Mouse (Mus musculus) retina, embryonic 14.5 days (tissue): Measurements from ENCODE around the gene Hoxb3.

ENCODE experiments used
- DNase-seq: peaks from one replicate; pipeline ENCODE4 v3.0.0-alpha.2; 2015; ENCODE audit warnings: low spot score

The Hoxb3 gene

GRCm38 (mm10) chr11:96317608-96318367, 5.3 kb upstream of the Hoxb3 start, which contains the start of gene Hoxb4:
Gene Hoxb4 (plus strand): TSS chr11:96318267.
- DNase-seq = no peak

GRCm38 (mm10) chr11:96318368-96319070, 4.6 kb upstream of the Hoxb3 start:
- peak; percentile 66 for DNase-seq

DNA sequence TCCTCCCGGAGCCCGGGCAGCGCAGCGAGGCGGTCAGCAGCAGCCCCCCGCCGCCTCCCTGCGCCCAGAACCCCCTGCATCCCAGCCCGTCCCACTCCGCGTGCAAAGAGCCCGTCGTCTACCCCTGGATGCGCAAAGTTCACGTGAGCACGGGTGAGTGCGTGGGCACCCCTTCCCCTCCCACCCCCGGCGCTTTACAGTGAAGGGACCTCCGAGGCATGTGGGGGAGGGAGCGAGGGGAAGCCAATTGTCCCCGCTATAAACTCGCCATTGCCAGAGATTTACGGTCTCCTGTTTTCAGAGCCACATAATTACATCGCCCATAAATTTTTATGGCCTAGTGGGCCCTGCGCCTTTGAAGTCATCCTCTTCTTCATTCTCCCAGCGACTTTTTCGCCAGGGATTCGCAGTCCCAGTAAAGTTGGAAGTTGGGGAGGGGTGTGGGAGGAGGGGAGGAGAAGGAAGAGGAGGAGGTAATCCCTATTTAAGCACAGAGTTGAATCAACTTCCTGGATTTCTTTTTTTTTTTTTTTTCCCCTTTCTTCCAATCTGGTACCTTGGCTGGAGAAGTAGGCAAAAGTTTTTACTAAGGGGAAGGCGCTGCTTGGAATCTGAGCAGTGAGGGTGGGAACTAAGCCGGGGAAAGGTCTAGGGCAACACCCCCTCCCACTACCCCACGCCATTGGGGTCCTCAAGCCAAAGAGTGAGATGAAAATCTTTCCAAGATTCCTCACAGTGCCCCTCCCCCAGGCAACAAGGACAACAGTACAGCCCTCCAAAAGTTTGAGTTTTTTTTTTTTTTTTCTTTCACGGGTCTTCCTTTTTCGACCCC, 3.8 kb upstream of the Hoxb3 start:
- no peak for DNase-seq

- DNase-seq = no peak
Measured at GRCm38 (mm10) chr11:96319910-96320309, 3.2 kb upstream of the Hoxb3 start.

GRCm38 (mm10) chr11:96320688-96321087, 2.4 kb upstream of the Hoxb3 start:
- DNase-seq = no peak

- no peak for DNase-seq
Measured at GRCm38 (mm10) chr11:96321846-96322245, 1.3 kb upstream of the Hoxb3 start.

- no peak for DNase-seq
Measured at GRCm38 (mm10) chr11:96322738-96323137, 388 bp upstream of the Hoxb3 start.

DNA sequence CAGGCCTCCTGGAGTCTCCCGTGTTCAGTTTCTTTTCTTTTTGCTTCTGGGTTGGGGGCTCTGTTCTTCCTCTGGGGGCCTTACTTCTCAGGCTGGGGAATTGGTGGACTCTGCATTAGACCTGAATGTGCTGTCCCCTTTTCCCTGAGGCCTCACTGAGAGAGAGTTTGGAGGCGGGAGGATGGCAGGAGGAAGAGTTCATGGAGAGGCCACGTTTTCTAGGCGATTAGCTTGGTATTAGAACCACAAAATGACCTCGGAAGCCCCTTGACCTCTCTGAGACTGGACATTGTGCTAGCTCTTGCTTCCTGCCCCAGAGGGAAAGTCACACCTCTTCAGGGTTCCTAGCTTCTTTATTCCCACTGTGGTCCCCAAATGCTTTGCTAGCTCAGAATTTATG, 999 bp downstream of the Hoxb3 start:
- no peak for DNase-seq

DNA sequence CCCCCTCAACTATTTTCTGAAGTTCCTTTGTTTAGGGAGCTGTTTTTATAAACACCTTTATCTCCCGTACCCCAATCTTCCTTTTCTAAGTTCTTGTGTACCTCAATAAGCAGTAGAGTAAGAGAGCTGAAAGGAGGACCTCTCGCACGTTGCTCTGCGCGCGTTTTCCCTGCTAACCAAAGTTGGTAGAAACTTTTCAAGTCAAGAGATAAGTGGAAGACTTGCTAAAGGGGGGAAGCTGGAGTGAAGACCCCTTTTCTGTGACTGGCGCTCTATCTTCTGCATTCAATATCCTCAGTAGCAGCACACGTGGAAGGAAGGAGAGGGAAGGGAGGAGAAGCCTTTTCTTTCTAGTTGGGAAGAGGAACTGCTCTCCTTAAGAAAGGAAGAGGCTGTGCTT, 1.8 kb downstream of the Hoxb3 start:
- no peak for DNase-seq

DNA sequence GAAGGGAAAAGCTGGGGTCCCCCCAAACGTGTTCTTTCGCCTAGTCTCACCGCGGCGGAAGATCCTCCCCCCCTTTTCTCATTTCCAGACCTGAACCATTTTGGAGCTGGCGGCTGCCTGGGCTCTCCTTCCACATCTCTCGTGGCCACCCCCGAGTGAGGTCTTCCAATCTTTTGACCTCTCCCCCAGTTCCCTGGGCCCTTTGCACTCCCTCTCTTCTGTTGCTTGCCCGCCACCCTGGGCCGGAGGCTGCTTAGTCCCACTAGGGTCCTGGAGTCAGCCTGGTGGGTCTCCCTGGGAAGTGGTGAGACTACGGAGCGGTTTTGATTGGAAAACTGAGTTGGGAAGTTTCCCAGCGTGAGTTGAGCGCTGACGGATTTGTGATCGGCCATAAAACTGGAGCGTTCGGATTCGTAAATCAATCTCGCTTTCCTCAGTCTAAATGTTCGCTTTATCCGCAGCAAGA, 2.7 kb downstream of the Hoxb3 start:
- DNase-seq = no peak

DNA sequence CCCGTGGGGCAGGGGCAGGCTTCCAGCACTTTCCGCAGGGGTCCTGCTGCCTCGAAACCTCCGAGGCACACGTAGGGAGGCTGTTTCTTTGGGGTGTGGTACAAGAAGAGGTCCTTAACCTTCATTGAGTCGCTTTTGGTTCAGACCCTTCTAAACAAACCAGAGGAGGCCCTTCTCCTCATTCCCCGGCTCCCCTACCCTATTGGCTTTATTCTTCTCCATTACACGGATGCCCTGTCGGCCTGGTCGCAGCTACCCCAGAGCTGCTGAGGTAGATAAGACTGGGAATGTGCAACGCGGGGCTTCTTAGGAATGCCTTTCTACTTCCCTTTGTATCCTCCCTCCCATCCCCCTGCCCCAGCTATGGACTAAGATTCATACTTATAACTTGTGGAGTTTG, 3.6 kb downstream of the Hoxb3 start:
- no peak for DNase-seq

- no peak for DNase-seq
Measured at GRCm38 (mm10) chr11:96327122-96327521, 4.0 kb downstream of the Hoxb3 start.

- no peak for DNase-seq
Measured at GRCm38 (mm10) chr11:96327750-96328149, 4.6 kb downstream of the Hoxb3 start.

DNA sequence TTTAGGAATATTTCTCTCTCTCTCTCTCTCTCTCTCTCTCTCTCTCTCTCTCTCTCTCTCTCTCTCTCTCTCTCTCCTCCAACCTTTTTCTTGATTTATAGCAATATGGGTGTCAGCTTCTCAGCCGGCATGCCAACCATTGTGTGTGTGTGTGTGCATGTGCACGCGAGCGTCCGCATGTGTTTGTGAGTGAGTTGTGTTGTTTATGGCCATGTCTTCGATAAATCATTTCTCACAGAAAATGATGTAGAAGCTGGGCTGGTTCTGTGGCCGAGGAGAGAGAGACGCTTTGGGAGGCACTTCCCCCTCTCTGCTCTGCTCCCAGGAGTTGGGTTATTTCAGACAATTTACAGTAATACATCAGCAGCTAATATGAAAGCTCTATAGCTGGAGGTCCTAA, 5.5 kb downstream of the Hoxb3 start:
- no peak for DNase-seq

DNA sequence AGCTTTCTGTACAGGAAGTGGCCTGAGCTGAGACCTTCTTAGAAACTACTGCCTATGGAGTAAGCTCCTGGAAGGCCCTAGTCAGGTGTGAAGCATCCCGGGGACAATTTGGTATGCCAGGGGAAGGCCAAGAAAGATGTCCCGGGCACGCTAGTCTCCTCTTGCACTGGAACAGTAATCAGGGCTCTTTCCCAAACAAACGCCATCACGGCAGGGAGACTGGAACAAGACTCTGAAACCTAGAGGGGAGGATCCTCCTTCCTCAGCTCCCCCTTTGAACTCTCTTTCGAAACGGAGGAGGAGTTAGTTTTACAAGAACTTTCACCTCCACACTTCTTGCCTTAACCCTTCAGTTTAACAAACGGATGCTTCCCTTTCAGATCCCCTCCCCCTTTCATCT, 9.0 kb downstream of the Hoxb3 start:
- DNase-seq = no peak

GRCm38 (mm10) chr11:96332618-96333032, 9.5 kb downstream of the Hoxb3 start:
- no peak for DNase-seq

DNA sequence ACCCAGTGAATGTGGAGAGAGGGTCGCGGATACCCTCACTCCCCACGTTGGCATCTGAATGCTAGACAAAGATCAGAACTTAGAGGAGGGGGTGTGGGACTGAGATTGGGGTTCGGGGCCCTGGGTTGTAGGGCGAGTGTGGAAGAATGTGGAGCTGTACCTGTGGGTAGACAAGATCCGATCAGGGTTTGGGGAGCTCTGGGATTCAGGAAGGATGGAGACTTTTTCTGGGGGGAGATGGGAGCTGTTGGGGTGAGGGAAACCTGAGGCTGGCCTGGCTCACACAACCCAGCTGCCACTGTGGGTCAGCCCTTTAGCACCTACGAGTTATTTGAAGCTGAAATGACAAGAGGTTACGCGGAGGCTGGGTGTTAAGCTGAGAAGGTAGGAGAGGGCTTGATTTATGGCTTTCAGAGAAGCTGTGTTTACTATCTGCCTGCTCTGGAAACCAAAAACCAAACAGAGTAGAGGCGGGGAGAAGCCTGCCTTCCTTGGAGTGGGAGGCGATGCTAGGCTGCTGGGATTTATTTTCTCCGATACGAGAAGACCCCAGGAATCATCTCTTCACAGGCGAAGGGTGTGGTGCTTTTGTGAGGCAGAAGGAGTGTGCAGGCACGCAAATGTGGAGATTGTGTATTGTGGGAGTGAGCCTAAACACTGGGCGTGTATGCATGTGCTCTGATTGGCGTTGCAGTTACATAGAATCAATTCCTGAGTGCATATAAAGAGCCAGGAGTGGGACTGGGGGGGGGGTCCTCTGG, 10.3 kb downstream of the Hoxb3 start:
- no peak for DNase-seq

DNA sequence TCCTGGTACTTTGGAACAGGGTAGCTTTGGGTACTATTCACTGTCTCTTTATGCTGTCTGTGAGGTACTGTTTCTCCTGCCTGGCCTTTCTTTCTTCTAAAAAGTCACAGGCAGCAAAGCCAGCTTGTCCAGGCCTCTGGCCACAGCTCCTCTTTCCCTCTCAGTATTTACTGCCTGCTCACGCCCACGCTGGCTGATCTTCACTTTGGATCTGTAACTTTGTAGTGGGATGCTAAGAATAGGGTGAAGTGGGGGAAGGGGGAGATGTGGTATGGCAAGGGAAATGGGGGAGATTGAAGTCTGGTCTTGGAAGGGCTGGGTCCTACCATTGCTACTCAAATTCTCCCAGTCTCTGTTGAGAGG, 10.9 kb downstream of the Hoxb3 start:
- DNase-seq = no peak

- no peak for DNase-seq
Measured at GRCm38 (mm10) chr11:96334998-96335397, 11.9 kb downstream of the Hoxb3 start.

- DNase-seq = no peak
Measured at GRCm38 (mm10) chr11:96336597-96336996, 13.5 kb downstream of the Hoxb3 start.

GRCm38 (mm10) chr11:96337026-96337425, 13.9 kb downstream of the Hoxb3 start:
- no peak for DNase-seq
